Mouse (Mus musculus): ENCODE results near the gene Actg2.
"Not testable (repeated sequence)": the region's sequence is repeated elsewhere in the genome, so short reads cannot be mapped to it uniquely, and the experiment has no call there.

Gene Actg2

GRCm38 (mm10) chr6:83536028-83536794 is at the start of gene Actg2:
Gene Actg2 (minus strand): TSS chr6:83536265.
- in situ Hi-C loops (cut with MseI, MboI) = no loop called here

DNA sequence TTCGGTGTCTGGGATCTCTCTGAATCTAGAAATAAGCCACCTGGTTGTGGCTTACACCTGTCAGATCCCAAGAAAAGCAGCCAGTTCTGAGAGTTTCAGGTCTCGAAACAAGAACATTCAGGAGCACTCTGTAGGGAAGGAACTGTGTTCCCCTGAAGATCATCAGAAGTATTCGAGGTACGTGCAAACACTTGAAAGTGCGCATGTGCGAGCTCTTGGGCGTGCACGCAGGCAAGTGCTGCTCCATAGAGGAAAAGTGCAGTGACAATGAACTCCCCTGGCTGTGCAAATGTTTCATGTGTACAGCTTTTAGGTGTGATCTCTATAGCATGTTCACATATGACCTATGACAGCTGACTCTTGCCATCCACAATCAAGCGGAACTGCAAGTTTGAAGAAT is 49.3 kb upstream of the Actg2 start:
- in situ Hi-C loops (cut with MseI, MboI) = not testable (repeated sequence)

DNA sequence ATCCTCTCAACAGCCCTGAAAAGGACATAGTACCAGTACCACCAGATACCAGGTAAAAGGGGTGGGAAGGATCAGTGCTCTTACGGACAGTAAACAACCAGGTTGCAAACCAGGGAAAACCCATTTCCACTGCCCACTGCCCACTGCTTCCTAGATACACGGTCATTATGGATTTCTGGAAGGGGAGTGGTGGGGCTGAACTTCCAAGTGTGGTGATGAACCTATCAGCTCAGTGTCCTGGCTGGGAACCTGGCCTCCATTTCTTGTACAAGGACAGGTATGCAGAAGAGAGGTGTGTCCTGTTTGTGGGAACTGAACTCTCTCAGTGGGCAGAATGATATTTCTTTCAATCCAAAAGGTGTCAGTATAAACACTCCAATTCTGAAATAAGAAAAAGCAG is 47.5 kb upstream of the Actg2 start:
- in situ Hi-C loops (cut with MseI, MboI) = no loop called here

GRCm38 (mm10) chr6:83582938-83583270 is 46.8 kb upstream of the Actg2 start:
- in situ Hi-C loops (cut with MseI, MboI) = no loop called here

DNA sequence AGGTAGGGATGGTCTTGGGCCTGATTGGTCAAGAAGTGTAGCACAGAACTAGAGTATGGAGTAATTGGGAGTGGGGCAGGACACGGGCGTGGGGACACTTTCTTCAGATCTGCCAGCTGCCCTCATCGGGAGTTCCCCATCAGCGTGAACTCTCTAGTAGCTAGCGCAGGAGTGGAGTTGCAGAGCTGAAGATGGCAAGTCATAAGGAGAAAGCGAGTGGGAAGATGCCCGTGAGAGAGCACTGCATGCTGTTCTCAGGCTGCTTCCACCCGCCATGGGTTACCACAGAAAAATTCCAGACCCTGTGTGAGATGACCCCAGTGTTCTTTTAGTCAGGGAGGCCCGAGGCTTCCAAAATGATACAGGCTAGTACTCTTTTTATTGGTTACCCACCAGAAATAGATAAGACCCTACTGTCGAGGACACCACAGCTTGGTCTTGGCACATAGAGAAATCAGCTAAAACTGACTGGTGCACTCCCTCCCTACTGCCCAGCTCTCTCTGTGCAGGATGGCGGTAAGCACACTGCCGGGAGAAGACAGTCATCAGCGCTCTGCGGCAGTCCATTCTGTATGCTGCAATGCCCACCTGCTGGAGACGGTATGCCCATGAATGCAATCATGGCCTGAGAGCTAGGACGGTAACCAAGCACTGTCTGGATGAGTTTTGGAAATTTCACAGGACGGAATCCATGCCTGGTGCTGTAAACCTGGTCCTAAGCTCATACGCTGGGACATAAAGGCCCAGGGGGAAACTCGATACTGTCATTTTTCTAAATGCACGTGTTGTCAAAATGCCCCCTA is 46.3 kb upstream of the Actg2 start:
- in situ Hi-C loops (cut with MseI, MboI) = no loop called here

DNA sequence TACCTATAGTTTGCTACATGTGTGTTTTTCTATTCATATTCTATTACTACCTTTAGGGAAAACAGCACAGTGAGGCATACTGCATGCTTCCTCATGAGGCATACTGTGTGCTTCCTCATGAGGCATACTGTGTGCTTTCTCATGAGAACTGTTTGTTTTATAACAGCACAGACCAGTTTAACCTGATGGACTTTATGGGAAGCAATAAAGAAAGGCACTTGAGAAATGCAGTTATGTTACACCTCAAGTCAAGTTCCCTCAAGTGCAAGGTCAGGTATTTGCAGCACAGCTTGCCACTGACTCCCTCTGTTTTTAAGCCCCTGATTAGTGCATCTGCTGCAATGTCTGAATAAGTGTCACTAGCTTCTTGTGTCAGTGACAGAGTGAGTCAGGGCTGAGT is 41.5 kb upstream of the Actg2 start:
- in situ Hi-C loops (cut with MseI, MboI) = no loop called here

DNA sequence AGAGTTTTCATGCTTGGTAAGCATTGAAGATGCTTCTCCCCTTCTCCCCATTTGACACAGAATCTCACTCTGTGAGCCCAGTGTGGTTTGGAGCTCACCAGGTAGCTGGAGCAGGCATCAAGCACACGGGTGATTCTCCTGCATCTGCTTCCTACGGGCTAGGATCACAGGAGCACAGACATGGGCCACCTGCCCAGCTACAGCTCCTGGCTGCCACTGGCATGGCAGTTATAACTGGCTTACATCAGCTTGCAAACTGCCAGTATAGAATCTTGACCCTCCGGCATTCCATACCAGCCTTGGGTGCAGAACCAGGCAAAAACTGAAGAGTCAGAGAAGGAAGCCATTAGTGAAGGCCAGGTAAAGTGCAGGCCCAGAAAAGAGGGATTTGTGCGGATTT is 39.5 kb upstream of the Actg2 start:
- in situ Hi-C loops (cut with MseI, MboI) = no loop called here

- in situ Hi-C loops (cut with MseI, MboI) = no loop called here
These were observed 36.6 kb upstream of the Actg2 start, which contains the start of gene Stambp for GRCm38 (mm10) chr6:83572671-83573070. Gene Stambp (minus strand): TSS chr6:83572729.

- in situ Hi-C loops (cut with MseI, MboI) = no loop called here
These were observed 36.0 kb upstream of the Actg2 start for GRCm38 (mm10) chr6:83571840-83572667.

GRCm38 (mm10) chr6:83568901-83569862 is 33.1 kb upstream of the Actg2 start:
- in situ Hi-C loops (cut with MseI, MboI) = no loop called here

GRCm38 (mm10) chr6:83555972-83556371 is 19.9 kb upstream of the Actg2 start:
- in situ Hi-C loops (cut with MseI, MboI) = no loop called here

DNA sequence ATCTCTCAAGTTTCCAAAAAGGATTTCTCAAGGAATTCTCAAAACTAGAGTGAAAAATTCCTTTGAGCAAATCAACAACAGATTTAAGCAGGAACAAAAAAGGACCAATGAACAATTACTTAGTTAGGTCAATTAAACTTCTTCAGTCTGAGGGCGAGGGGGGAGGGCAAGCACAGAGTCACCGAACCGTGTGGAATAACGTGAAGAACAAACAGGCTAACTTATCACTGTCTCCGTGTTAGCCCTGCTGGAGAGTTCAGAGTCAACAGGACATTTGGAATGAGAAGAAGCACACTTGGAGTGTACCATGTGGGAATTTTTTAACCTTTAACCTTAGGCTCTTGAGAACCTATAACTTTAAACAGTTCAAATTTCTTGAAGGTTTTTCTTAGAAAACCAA is 12.3 kb upstream of the Actg2 start:
- in situ Hi-C loops (cut with MseI, MboI) = no loop called here

GRCm38 (mm10) chr6:83545778-83546177 is 9.7 kb upstream of the Actg2 start:
- in situ Hi-C loops (cut with MseI, MboI) = no loop called here

GRCm38 (mm10) chr6:83541756-83542456 is 5.8 kb upstream of the Actg2 start:
- in situ Hi-C loops (cut with MseI, MboI) = no loop called here

- in situ Hi-C loops (cut with MseI, MboI) = no loop called here
These were observed 4.0 kb upstream of the Actg2 start for GRCm38 (mm10) chr6:83540017-83540416.

GRCm38 (mm10) chr6:83536795-83537059 is 662 bp upstream of the Actg2 start:
- in situ Hi-C loops (cut with MseI, MboI) = no loop called here

- in situ Hi-C loops (cut with MseI, MboI) = no loop called here
These were observed 3.5 kb downstream of the Actg2 start for GRCm38 (mm10) chr6:83532608-83533007.

DNA sequence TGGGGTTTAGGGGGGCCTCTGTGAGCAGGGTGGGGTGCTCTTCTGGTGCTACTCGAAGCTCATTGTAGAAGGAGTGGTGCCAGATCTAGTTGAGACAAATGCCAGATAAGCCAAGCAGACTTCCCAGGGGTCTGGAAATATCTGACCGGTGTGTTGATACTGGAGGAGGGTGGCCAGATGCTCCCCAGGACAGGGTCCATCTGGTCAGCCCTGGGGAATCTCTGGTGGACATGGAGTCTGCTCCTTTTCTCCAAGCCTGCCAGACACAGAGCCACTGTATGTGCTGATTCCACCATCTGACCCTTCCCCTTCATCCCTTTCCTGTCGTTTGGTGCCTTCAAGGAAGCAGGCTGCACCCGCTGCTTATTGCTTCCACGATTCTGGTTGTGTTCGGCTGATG is 12.9 kb downstream of the Actg2 start:
- in situ Hi-C loops (cut with MseI, MboI) = no loop called here

- in situ Hi-C loops (cut with MseI, MboI) = no loop called here
These were observed 14.3 kb downstream of the Actg2 start for GRCm38 (mm10) chr6:83521784-83522183.

DNA sequence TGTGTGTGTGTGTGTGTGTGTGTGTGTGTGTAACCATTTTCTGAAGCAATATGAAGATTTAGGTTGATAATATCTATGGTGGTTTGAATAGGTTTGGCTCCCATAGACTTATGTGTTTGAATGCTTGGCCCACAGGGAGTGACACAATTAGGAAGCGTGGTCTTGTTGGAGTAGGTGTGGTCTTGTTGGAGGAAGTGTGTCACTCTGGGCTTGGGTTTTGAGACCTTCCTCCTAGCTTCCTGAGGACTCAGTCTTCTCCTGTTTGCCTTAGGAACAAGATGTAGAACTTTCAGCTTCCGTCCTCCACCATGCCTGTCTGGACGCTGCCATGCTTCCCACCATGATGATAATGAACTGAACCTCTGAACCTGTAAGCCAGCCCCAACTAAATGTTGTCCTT is 17.4 kb downstream of the Actg2 start:
- in situ Hi-C loops (cut with MseI, MboI) = no loop called here

DNA sequence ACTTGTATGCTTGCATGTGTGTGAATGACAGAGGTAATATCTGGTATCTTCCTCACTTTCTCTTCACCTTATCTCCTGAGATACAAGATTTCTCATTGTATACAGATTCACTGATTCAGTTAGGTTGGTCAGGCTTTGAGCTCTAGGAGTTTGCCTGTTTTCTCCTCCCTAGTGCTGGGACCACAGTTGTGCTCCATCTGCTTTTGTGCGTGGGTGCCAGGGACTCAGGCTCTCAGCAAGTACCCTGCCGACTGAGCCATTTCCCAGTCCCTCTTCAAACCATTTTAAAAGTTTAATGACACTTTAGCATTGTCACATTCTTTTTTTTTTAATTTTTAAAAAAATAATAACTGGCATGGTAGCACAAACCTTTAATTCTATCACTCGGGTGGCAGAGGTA is 20.9 kb downstream of the Actg2 start:
- in situ Hi-C loops (cut with MseI, MboI) = no loop called here
